Mouse (Mus musculus) intestine, postnatal 0 days (tissue): ENCODE data around the gene Gm10912. TPM values are rescaled to one million over a fixed set of nuclear protein-coding genes. Genes with fewer than 3 reads are reported as not detected.
"Not testable (repeated sequence)": the region's sequence is repeated elsewhere in the genome, so short reads cannot be mapped to it uniquely, and the experiment has no call there.

Source experiments
- ATAC-seq: fragments of 200-750 bp; cut with Nextera tagmentation; 2 replicates; pipeline ENCODE4 v1.8.0; 2017; ENCODE audit warnings: mild to moderate bottlenecking, moderate TSS enrichment, moderate library complexity
- H3K27ac ChIP-seq: fragments of 300-500 bp; sonication (generic); 2 replicates; pipeline ENCODE4 v1.5.1; 2014; ENCODE audit warnings: mild to moderate bottlenecking, low read depth, low read length, moderate library complexity
- H3K27me3 ChIP-seq: fragments of 300-500 bp; sonication (generic); replicated peaks from 2 replicates; pipeline ENCODE4 v1.6.1; 2014; ENCODE audit warnings: low read length, mixed read lengths; ENCODE audit not compliant: control insufficient read depth, insufficient read depth
- H3K36me3 ChIP-seq: fragments of 300-500 bp; sonication (generic); 2 replicates; pipeline ENCODE4 v1.6.1; 2014; ENCODE audit warnings: mild to moderate bottlenecking, moderate library complexity; ENCODE audit not compliant: control insufficient read depth, insufficient read depth
- H3K4me1 ChIP-seq: fragments of 300-500 bp; sonication (generic); replicated peaks from 2 replicates; pipeline ENCODE4 v1.6.1; 2014; ENCODE audit warnings: antibody characterized with exemption, low read length, mixed read lengths; ENCODE audit not compliant: control insufficient read depth, insufficient read depth
- H3K4me2 ChIP-seq: fragments of 300-500 bp; sonication (generic); replicated peaks from 2 replicates; pipeline ENCODE4 v1.6.1; 2014; ENCODE audit warnings: low read depth, mild to moderate bottlenecking, moderate library complexity
- H3K4me3 ChIP-seq: fragments of 300-500 bp; sonication (generic); 2 replicates; pipeline ENCODE4 v1.5.1; 2014; ENCODE audit warnings: low read depth, low read length
- H3K9ac ChIP-seq: fragments of 300-500 bp; sonication (generic); 2 replicates; pipeline ENCODE4 v1.6.1; 2014; ENCODE audit warnings: mild to moderate bottlenecking, low read depth, low read length
- H3K9me3 ChIP-seq: fragments of 300-500 bp; sonication (generic); 2 replicates; pipeline ENCODE4 v1.6.1; 2016; ENCODE audit warnings: mixed run types; ENCODE audit not compliant: control insufficient read depth
- CTCF ChIP-seq: sonication (generic); IDR thresholded peaks from 2 replicates; pipeline ENCODE4 v1.5.1; 2016; ENCODE audit warnings: low read depth, mild to moderate bottlenecking, control low read depth, antibody characterized with exemption, moderate library complexity
- WGBS: fragments of 180-500 bp; shearing (Covaris S2); extraction: QIAGEN DNeasy Blood & Tissue Kit; methylation state at CpG from one replicate; pipeline ENCODE4 v1.1.7; 2014; 5-methylcytosine and 5-hydroxymethylcytosine counted together
- polyA plus RNA-seq: library from polyadenylated mRNA; unstranded; fragments of >200 nt; fragmentation: Nextera tagmentation; extraction: Ambion mirVana; gene quantifications from 2 replicates; pipeline ENCODE4 v1.2.1, GENCODE M21; 2015

The Gm10912 gene
- polyA plus RNA-seq: not detected in 2 replicates

DNA sequence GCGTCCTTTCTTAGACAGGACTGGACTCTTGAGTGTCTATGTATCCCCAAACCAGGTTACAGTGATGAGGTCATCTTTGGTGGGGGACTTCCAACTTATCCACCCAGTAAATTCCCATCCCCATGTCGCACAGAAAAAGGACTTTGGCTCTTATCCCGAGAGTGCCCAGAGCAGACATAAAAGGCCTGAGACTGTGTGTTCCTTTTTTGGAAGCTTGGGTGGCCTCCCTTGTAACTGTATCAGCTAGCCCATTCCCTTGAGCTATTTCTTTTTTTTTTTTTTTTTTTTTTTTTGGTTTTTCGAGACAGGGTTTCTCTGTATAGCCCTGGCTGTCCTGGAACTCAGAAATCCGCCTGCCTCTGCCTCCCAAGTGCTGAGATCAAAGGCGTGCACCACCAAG, at the start of gene Gm10912:
Gm10912 (plus strand) TSS at position 301 of the 400 bp plus-strand sequence.
- not testable (repeated sequence) for ATAC-seq, H3K4me3 ChIP-seq, H3K36me3 ChIP-seq, H3K4me2 ChIP-seq, H3K4me1 ChIP-seq, H3K27me3 ChIP-seq, H3K9me3 ChIP-seq, H3K27ac ChIP-seq, H3K9ac ChIP-seq
- 90% methylated on average over 5 of the region's 6 CpGs for WGBS

DNA sequence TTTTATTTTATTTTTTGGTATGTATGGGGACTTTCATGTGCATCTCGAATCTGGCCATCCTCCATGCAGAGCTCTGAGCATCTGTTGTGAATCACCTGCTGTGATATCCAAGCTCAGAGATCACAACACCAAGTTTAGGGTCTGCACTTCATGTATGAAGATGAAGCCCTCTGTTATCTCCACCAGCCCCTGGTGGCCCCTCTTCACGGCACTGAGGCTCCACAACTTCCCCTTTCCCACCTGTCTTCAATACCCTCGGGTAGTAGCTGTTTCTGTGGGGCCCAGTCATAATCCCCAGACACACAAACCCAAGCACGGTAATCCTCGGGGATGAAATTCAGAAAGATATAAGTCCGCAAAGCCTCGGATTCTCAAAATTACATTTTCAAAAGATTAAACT, 42.5 kb upstream of the Gm10912 start:
- Histone ChIP-seq H3K4me2 (no peak overlapping the region), H3K4me3 (no peak overlapping the region), H3K36me3 (no peaks in the 10 kb centered on the region), H3K9me3 (no peaks in the 10 kb centered on the region), H3K27me3 (no peaks in the 10 kb centered on the region), H3K9ac (no peak overlapping the region), H3K27ac (no peak overlapping the region), H3K4me1 (no peaks in the 10 kb centered on the region)
- ATAC-seq: no peak
- TF ChIP-seq CTCF: no peak
- 76% methylated on average over 7 of the region's 7 CpGs for WGBS

GRCm38 (mm10) chr2:104024656-104025055, 41.0 kb upstream of the Gm10912 start:
- Histone ChIP-seq H3K27me3 (no peaks in the 10 kb centered on the region), H3K27ac (no peak overlapping the region), H3K36me3 (no peaks in the 10 kb centered on the region), H3K4me1 (no peaks in the 10 kb centered on the region), H3K9me3 (no peaks in the 10 kb centered on the region), H3K4me3 (no peak overlapping the region), H3K4me2 (no peak overlapping the region), H3K9ac (no peak overlapping the region)
- ATAC-seq: no peak
- 92% methylated on average over 4 of the region's 4 CpGs for WGBS
- no peak for TF ChIP-seq CTCF

GRCm38 (mm10) chr2:104027458-104028138, 38.0 kb upstream of the Gm10912 start, which contains the start of gene Fbxo3:
TSS of gene Fbxo3 (plus strand) at chr2:104027721.
- peak within 1 kb of the TSS; percentile 30; the same call in 1 of the 2 replicates for H3K27ac ChIP-seq
- no peaks in the 10 kb centered on the region for H3K4me1 ChIP-seq
- peak within 1 kb of the TSS; percentile 92 for H3K4me3 ChIP-seq
- H3K9me3 ChIP-seq: no peaks in the 10 kb centered on the region
- peak; percentile 63 for TF ChIP-seq CTCF
- peak within 1 kb of the TSS; percentile 91 for H3K9ac ChIP-seq
- no peaks in the 10 kb centered on the region for H3K27me3 ChIP-seq
- peak within 1 kb of the TSS; percentile 76 for H3K4me2 ChIP-seq
- no peaks in the 10 kb centered on the region for H3K36me3 ChIP-seq
- ATAC-seq: peak; percentile 95
- WGBS: under 1% methylated on average over 37 of the region's 44 CpGs

GRCm38 (mm10) chr2:104028139-104028723, 37.4 kb upstream of the Gm10912 start, which contains the start of gene 4931422A03Rik:
TSS of gene 4931422A03Rik (minus strand) at chr2:104028361.
- peak within 1 kb of the TSS; percentile 91 for H3K9ac ChIP-seq
- no peak for TF ChIP-seq CTCF
- peak within 1 kb of the TSS; percentile 30; the same call in 1 of the 2 replicates for H3K27ac ChIP-seq
- H3K4me3 ChIP-seq: peak within 1 kb of the TSS; percentile 92
- peak within 1 kb of the TSS; percentile 76 for H3K4me2 ChIP-seq
- no peaks in the 10 kb centered on the region for H3K9me3 ChIP-seq
- under 1% methylated on average over 30 of the region's 32 CpGs for WGBS
- no peaks in the 10 kb centered on the region for H3K27me3 ChIP-seq
- H3K4me1 ChIP-seq: no peaks in the 10 kb centered on the region
- no peaks in the 10 kb centered on the region for H3K36me3 ChIP-seq
- ATAC-seq: peak; percentile 51

- WGBS: 43% methylated on average over 2 of the region's 2 CpGs
- Histone ChIP-seq H3K4me2 (peak overlapping the region; percentile 76), H3K9me3 (no peaks in the 10 kb centered on the region), H3K27ac (no peak overlapping the region), H3K36me3 (peaks cover 4% of the 10 kb centered on the region; the same call in 1 of the 2 replicates), H3K9ac (no peak overlapping the region), H3K27me3 (no peaks in the 10 kb centered on the region), H3K4me1 (no peaks in the 10 kb centered on the region), H3K4me3 (peak overlapping the region; percentile 92; the same call in 1 of the 2 replicates)
- no peak for ATAC-seq
- no peak for TF ChIP-seq CTCF
These were observed 36.6 kb upstream of the Gm10912 start for GRCm38 (mm10) chr2:104029074-104029473.
